Mouse (Mus musculus) splenic B cell, adult 2 months (primary cell): ENCODE measurements around the gene Nfia.

Experiments used
- DNase-seq: peaks from one replicate; pipeline ENCODE4 v3.0.0-alpha.2; 2011; ENCODE audit warnings: low read depth, low spot score
- H3K27me3 ChIP-seq: 2 replicates; pipeline ENCODE4 v1.6.1; 2012; ENCODE audit warnings: mild to moderate bottlenecking, low read length, moderate library complexity, mixed read lengths; ENCODE audit not compliant: control insufficient read depth, poor library complexity, insufficient read depth, severe bottlenecking
- H3K36me3 ChIP-seq: 2 replicates; pipeline ENCODE4 v1.6.1; 2012; ENCODE audit warnings: mild to moderate bottlenecking, low read length, moderate library complexity, mixed read lengths; ENCODE audit not compliant: control insufficient read depth, poor library complexity, insufficient read depth, severe bottlenecking

The Nfia gene

GRCm38 (mm10) chr4:98107936-98108675 lies 335.6 kb downstream of the Nfia start:
- DNase-seq, result no peak
- Histone ChIP-seq H3K27me3 (no peaks in the 10 kb centered on the region), H3K36me3 (no peaks in the 10 kb centered on the region)

- Histone ChIP-seq H3K36me3 (no peaks in the 10 kb centered on the region), H3K27me3 (no peaks in the 10 kb centered on the region)
- DNase-seq, result no peak
Observed at GRCm38 (mm10) chr4:98108676-98109016, 336.1 kb downstream of the Nfia start.

GRCm38 (mm10) chr4:98109064-98109463 lies 336.5 kb downstream of the Nfia start:
- peak; percentile 38 for DNase-seq
- Histone ChIP-seq H3K36me3 (no peaks in the 10 kb centered on the region), H3K27me3 (no peaks in the 10 kb centered on the region)

GRCm38 (mm10) chr4:98109911-98110310 lies 337.4 kb downstream of the Nfia start:
- Histone ChIP-seq H3K27me3 (no peaks in the 10 kb centered on the region), H3K36me3 (no peaks in the 10 kb centered on the region)
- DNase-seq, result peak; percentile 36

GRCm38 (mm10) chr4:98113289-98114024 lies 340.9 kb downstream of the Nfia start:
- Histone ChIP-seq H3K36me3 (no peaks in the 10 kb centered on the region), H3K27me3 (no peaks in the 10 kb centered on the region)
- peak; percentile 34 for DNase-seq

GRCm38 (mm10) chr4:98114966-98115365 lies 342.4 kb downstream of the Nfia start:
- no peaks in the 10 kb centered on the region for H3K36me3 ChIP-seq
- DNase-seq, result no peak
- no peaks in the 10 kb centered on the region for H3K27me3 ChIP-seq

GRCm38 (mm10) chr4:98115401-98115800 lies 342.9 kb downstream of the Nfia start:
- no peaks in the 10 kb centered on the region for H3K36me3 ChIP-seq
- H3K27me3 ChIP-seq, result no peaks in the 10 kb centered on the region

GRCm38 (mm10) chr4:98116046-98116445 lies 343.5 kb downstream of the Nfia start:
- H3K27me3 ChIP-seq, result no peaks in the 10 kb centered on the region
- DNase-seq, result no peak
- H3K36me3 ChIP-seq, result no peaks in the 10 kb centered on the region

More at GRCm38 (mm10) chr4:98115401-98115800, 342.9 kb downstream of the Nfia start:
- DNase-seq, result no peak

GRCm38 (mm10) chr4:98118126-98118525 lies 345.6 kb downstream of the Nfia start:
- Histone ChIP-seq H3K36me3 (no peaks in the 10 kb centered on the region), H3K27me3 (no peaks in the 10 kb centered on the region)
- no peak for DNase-seq

- no peak for DNase-seq
- Histone ChIP-seq H3K36me3 (no peaks in the 10 kb centered on the region), H3K27me3 (no peaks in the 10 kb centered on the region)
Observed at GRCm38 (mm10) chr4:98118761-98119675, 346.5 kb downstream of the Nfia start.

GRCm38 (mm10) chr4:98119949-98120531 lies 347.5 kb downstream of the Nfia start:
- no peak for DNase-seq
- Histone ChIP-seq H3K36me3 (no peaks in the 10 kb centered on the region), H3K27me3 (no peaks in the 10 kb centered on the region)

GRCm38 (mm10) chr4:98120706-98121340 lies 348.3 kb downstream of the Nfia start:
- no peak for DNase-seq

GRCm38 (mm10) chr4:98126003-98126677 lies 353.6 kb downstream of the Nfia start:
- H3K27me3 ChIP-seq, result no peaks in the 10 kb centered on the region
- no peaks in the 10 kb centered on the region for H3K36me3 ChIP-seq
- no peak for DNase-seq

More at GRCm38 (mm10) chr4:98120706-98121340, 348.3 kb downstream of the Nfia start:
- Histone ChIP-seq H3K27me3 (no peaks in the 10 kb centered on the region), H3K36me3 (no peaks in the 10 kb centered on the region)

- no peaks in the 10 kb centered on the region for H3K36me3 ChIP-seq
- no peak for DNase-seq
- no peaks in the 10 kb centered on the region for H3K27me3 ChIP-seq
Observed at GRCm38 (mm10) chr4:98130798-98131197, 358.3 kb downstream of the Nfia start.
